Mouse (Mus musculus) cerebellum, adult 2 months (tissue): ENCODE data around the gene Wdr54. TPM values are rescaled to one million over a fixed set of nuclear protein-coding genes. Genes with fewer than 3 reads are reported as not detected.

Experiments
- DNase-seq, 2 experiments: peaks; one replicate each; pipeline ENCODE4 v3.0.0; 2021
- H3K27ac ChIP-seq: fragments of 200-500 bp; 2 replicates; pipeline ENCODE4 v1.5.1; 2012; ENCODE audit warnings: low read length, control low read depth, inconsistent platforms; ENCODE audit not compliant: insufficient read depth
- H3K27me3 ChIP-seq: fragments of 200-500 bp; 2 replicates; pipeline ENCODE4 v1.6.1; 2012; ENCODE audit warnings: inconsistent platforms, mild to moderate bottlenecking, low read length, moderate library complexity; ENCODE audit not compliant: control insufficient read depth, insufficient read depth
- H3K4me1 ChIP-seq: fragments of 200-500 bp; 2 replicates; pipeline ENCODE4 v1.6.1; 2011; ENCODE audit warnings: low read length; ENCODE audit not compliant: control insufficient read depth, insufficient read depth
- H3K4me3 ChIP-seq: fragments of 200-500 bp; replicated peaks from 2 replicates; pipeline ENCODE3; 2011; ENCODE audit warnings: mild to moderate bottlenecking, low read depth, low read length, control low read depth; ENCODE audit not compliant: insufficient read depth
- CTCF ChIP-seq: fragments of 200-500 bp; IDR thresholded peaks from 2 replicates; pipeline ENCODE4 v1.5.1; 2011; ENCODE audit warnings: low read depth, mild to moderate bottlenecking, control low read depth, low read length, moderate library complexity, borderline replicate concordance; ENCODE audit not compliant: insufficient read depth
- POLR2A ChIP-seq: fragments of 200-500 bp; IDR thresholded peaks from 2 replicates; pipeline ENCODE4 v1.6.1; 2011; ENCODE audit warnings: low read length, control low read depth, borderline replicate concordance; ENCODE audit not compliant: insufficient read depth
- WGBS: fragments of 180-500 bp; shearing (Covaris S2); methylation state at CpG from one replicate; pipeline ENCODE4 v1.1.7; 2018; 5-methylcytosine and 5-hydroxymethylcytosine counted together
- polyA plus RNA-seq: library from polyadenylated mRNA; depleted of rRNA; stranded (reverse); fragments of >200 nt; gene quantifications from 2 replicates; pipeline ENCODE4 v1.2.3, GENCODE M21; 2012

Gene Wdr54
- polyA plus RNA-seq, 1 experiment, result 22.7 TPM

DNA sequence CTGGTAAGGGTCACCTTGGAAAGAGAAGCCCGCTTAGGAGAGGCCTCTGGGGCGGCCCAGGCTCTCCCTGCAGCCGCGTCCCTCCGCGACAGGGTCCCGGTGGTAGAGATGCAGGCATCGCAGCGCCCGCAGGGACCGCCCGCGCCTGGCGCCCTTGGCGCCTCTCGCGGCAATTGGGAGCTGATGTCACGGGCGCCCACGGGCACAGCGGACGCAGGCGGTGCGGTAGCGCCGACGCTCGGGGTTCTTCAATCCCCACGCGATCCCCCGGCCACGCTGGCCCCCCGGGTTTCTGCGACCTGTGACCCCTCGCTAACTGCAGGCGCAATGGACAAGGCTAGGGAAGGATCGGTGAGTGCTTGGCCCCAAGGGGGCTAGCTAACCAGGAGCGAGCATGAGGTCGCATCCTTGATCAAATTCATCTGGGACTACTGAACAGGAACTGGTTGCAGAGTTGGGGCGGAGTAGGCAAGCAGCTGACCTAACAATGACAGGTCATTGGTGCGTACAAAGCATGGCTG, 13.9 kb downstream of the Wdr54 start:
- 6% methylated on average over 41 of the region's 41 CpGs for WGBS
- TF ChIP-seq CTCF (no peak), POLR2A (no peak)
- DNase-seq, result peak in 1 of 2 experiments; percentile 48
- Histone ChIP-seq H3K27me3 (no peaks in the 10 kb centered on the region), H3K4me3 (peak overlapping the region; percentile 28), H3K27ac (no peak overlapping the region), H3K4me1 (no peaks in the 10 kb centered on the region)

DNA sequence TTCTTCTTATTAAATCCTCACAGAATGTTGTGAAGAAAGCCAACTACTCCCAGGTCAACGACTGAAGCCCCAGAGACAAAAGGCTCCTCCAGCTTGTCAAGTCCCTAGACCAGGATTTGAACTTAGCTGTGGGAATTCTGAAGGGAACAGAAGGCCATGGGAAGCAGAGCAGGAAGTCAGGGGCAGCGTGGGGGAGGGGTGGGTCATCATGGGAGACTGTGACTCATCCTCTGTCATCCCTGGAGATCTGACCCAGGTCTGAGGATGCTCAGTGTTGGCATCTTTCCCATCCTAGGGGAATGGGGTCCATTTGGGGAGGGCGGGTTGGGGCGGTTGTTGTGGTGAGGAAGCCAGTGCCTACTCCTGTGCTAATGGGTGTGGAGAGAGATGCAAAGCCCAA, 14.6 kb downstream of the Wdr54 start:
- H3K4me1 ChIP-seq, result no peaks in the 10 kb centered on the region
- 38% methylated on average over 4 of the region's 4 CpGs for WGBS
- TF ChIP-seq CTCF, result no peak
- TF ChIP-seq POLR2A, result no peak
- no peak overlapping the region for H3K4me3 ChIP-seq
- H3K27me3 ChIP-seq, result no peaks in the 10 kb centered on the region; the same call in 1 of the 2 replicates
- no peak for DNase-seq
- no peak overlapping the region for H3K27ac ChIP-seq

- WGBS, result 31% methylated on average over 8 of the region's 8 CpGs
- no peak for DNase-seq
Measured at GRCm38 (mm10) chr6:83140044-83140443, 16.2 kb downstream of the Wdr54 start.

GRCm38 (mm10) chr6:83138056-83138455, 18.1 kb downstream of the Wdr54 start:
- 7% methylated on average over 11 of the region's 11 CpGs for WGBS
- Histone ChIP-seq H3K27ac (peak overlapping the region; percentile 72; the same call in 1 of the 2 replicates), H3K4me3 (peak overlapping the region; percentile 20), H3K27me3 (no peaks in the 10 kb centered on the region; the same call in 1 of the 2 replicates), H3K4me1 (no peaks in the 10 kb centered on the region)
- DNase-seq, result no peak
- no peak for TF ChIP-seq POLR2A
- TF ChIP-seq CTCF, result no peak

More at GRCm38 (mm10) chr6:83140044-83140443, 16.2 kb downstream of the Wdr54 start:
- TF ChIP-seq POLR2A (no peak), CTCF (no peak)
- no peaks in the 10 kb centered on the region; the same call in 1 of the 2 replicates for H3K27me3 ChIP-seq
- H3K4me1 ChIP-seq, result no peaks in the 10 kb centered on the region
- no peak overlapping the region for H3K4me3 ChIP-seq
- no peak overlapping the region for H3K27ac ChIP-seq

- WGBS, result 4% methylated on average over 12 of the region's 12 CpGs
- no peaks in the 10 kb centered on the region for H3K4me1 ChIP-seq
Measured at GRCm38 (mm10) chr6:83137576-83137950, 18.6 kb downstream of the Wdr54 start.

GRCm38 (mm10) chr6:83136881-83137575, 19.2 kb downstream of the Wdr54 start:
- WGBS, result 14% methylated on average over 24 of the region's 26 CpGs
- no peaks in the 10 kb centered on the region for H3K4me1 ChIP-seq
- TF ChIP-seq CTCF, result no peak
- TF ChIP-seq POLR2A, result no peak
- peak overlapping the region; percentile 41 for H3K4me3 ChIP-seq
- no peaks in the 10 kb centered on the region; the same call in 1 of the 2 replicates for H3K27me3 ChIP-seq
- no peak for DNase-seq
- peak overlapping the region; percentile 55; the same call in 1 of the 2 replicates for H3K27ac ChIP-seq

More at GRCm38 (mm10) chr6:83137576-83137950, 18.6 kb downstream of the Wdr54 start:
- TF ChIP-seq POLR2A (no peak), CTCF (no peak)
- Histone ChIP-seq H3K27ac (peak overlapping the region; percentile 51; the same call in 1 of the 2 replicates), H3K27me3 (no peaks in the 10 kb centered on the region; the same call in 1 of the 2 replicates), H3K4me3 (peak overlapping the region; percentile 41)
- DNase-seq, result peak in 1 of 2 experiments; percentile 58

DNA sequence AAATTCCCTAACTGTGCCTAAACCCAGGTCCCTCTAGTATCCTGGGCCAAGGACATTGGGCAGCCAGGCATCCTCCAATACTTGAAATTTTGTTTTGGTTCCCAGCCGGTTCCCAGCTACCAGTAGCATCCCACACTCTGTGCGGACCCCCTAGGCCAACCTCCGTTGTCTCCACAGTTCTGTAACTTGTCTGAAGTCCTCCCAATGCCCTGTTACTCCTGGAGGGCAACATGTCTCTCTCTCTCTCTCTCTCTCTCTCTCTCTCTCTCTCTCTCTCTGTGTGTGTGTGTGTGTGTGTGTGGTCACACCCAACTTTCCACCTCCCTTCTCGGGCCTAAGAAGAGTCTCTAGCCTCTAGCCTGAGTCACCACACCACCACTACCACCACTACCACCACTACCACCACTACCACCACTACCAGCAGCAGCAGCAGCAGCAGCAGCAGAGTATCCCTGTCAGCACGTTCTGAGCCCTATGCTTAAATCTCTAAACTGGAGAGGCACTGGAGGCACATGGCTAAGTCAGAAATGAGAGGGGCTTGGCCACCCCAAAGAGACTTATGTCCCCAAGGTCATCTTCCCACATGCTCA, 19.8 kb downstream of the Wdr54 start:
- H3K27me3 ChIP-seq, result no peaks in the 10 kb centered on the region; the same call in 1 of the 2 replicates
- H3K27ac ChIP-seq, result peak overlapping the region; percentile 55; the same call in 1 of the 2 replicates
- H3K4me3 ChIP-seq, result peak overlapping the region; percentile 28
- WGBS, result 48% methylated on average over 5 of the region's 5 CpGs
- DNase-seq, result no peak
- TF ChIP-seq POLR2A, result no peak
- TF ChIP-seq CTCF, result no peak
- no peaks in the 10 kb centered on the region for H3K4me1 ChIP-seq

- TF ChIP-seq POLR2A (no peak), CTCF (no peak)
- no peak for DNase-seq
- Histone ChIP-seq H3K4me1 (no peaks in the 10 kb centered on the region), H3K27ac (no peak overlapping the region), H3K4me3 (no peak overlapping the region), H3K27me3 (no peaks in the 10 kb centered on the region; the same call in 1 of the 2 replicates)
- 9% methylated on average over 37 of the region's 37 CpGs for WGBS
Measured at GRCm38 (mm10) chr6:83135571-83136161, 20.5 kb downstream of the Wdr54 start.
